Mouse (Mus musculus): ENCODE results near the gene 5730522E02Rik.

Gene 5730522E02Rik

GRCm38 (mm10) chr11:25819789-25820188 lies 390.8 kb downstream of the 5730522E02Rik start:
- DNase-seq (ENCODE audit: low spot score in 2 of 2) = no peak

GRCm38 (mm10) chr11:25813446-25813845 lies 397.1 kb downstream of the 5730522E02Rik start:
- DNase-seq (ENCODE audit: low spot score in 2 of 2) = no peak

- no peak for DNase-seq (ENCODE audit: low spot score in 2 of 2)
These were observed 422.9 kb downstream of the 5730522E02Rik start for GRCm38 (mm10) chr11:25787691-25788090.

GRCm38 (mm10) chr11:25772231-25772630 lies 438.3 kb downstream of the 5730522E02Rik start:
- no peak for DNase-seq (ENCODE audit: low spot score in 2 of 2)

GRCm38 (mm10) chr11:25770991-25771568 lies 439.5 kb downstream of the 5730522E02Rik start:
- no peak for DNase-seq (ENCODE audit: low spot score in 2 of 2)

GRCm38 (mm10) chr11:25767584-25768333 lies 442.8 kb downstream of the 5730522E02Rik start:
- DNase-seq (ENCODE audit: low spot score in 2 of 2) = no peak

GRCm38 (mm10) chr11:25753156-25753899 lies 457.2 kb downstream of the 5730522E02Rik start:
- no peak for DNase-seq (ENCODE audit: low spot score in 2 of 2)

GRCm38 (mm10) chr11:25752418-25752817 lies 458.1 kb downstream of the 5730522E02Rik start:
- no peak for DNase-seq (ENCODE audit: low spot score in 2 of 2)

GRCm38 (mm10) chr11:25747098-25747862 lies 463.3 kb downstream of the 5730522E02Rik start:
- no peak for DNase-seq (ENCODE audit: low spot score in 2 of 2)

- DNase-seq (ENCODE audit: low spot score in 2 of 2) = no peak
These were observed 466.9 kb downstream of the 5730522E02Rik start for GRCm38 (mm10) chr11:25743664-25744063.

- DNase-seq (ENCODE audit: low spot score in 2 of 2) = peak; percentile 53 to 54
These were observed 473.3 kb downstream of the 5730522E02Rik start for GRCm38 (mm10) chr11:25737255-25737654.

GRCm38 (mm10) chr11:25729476-25729875 lies 481.1 kb downstream of the 5730522E02Rik start:
- no peak for DNase-seq (ENCODE audit: low spot score in 2 of 2)

- peak; percentile 35 to 45 for DNase-seq (ENCODE audit: low spot score in 2 of 2)
These were observed 494.9 kb downstream of the 5730522E02Rik start for GRCm38 (mm10) chr11:25715447-25716321.

- no peak for DNase-seq (ENCODE audit: low spot score in 2 of 2)
These were observed 500.0 kb downstream of the 5730522E02Rik start for GRCm38 (mm10) chr11:25710559-25710958.

GRCm38 (mm10) chr11:25709892-25710291 lies 500.7 kb downstream of the 5730522E02Rik start:
- no peak for DNase-seq (ENCODE audit: low spot score in 2 of 2)

- DNase-seq (ENCODE audit: low spot score in 2 of 2) = no peak
These were observed 506.0 kb downstream of the 5730522E02Rik start for GRCm38 (mm10) chr11:25704332-25705168.

GRCm38 (mm10) chr11:25702791-25703190 lies 507.8 kb downstream of the 5730522E02Rik start:
- DNase-seq (ENCODE audit: low spot score in 2 of 2) = no peak

- DNase-seq (ENCODE audit: low spot score in 2 of 2) = no peak
These were observed 512.9 kb downstream of the 5730522E02Rik start for GRCm38 (mm10) chr11:25697508-25698193.

GRCm38 (mm10) chr11:25696168-25696567 lies 514.4 kb downstream of the 5730522E02Rik start:
- no peak for DNase-seq (ENCODE audit: low spot score in 2 of 2)
